Mouse (Mus musculus) gastrocnemius, adult 18-20 months (tissue): ENCODE results near the gene Kazn. TPM values are rescaled to one million over a fixed set of nuclear protein-coding genes. Genes with fewer than 3 reads are reported as not detected.

Experiments
- DNase-seq: peaks from one replicate; pipeline ENCODE4 v3.0.0; 2021; ENCODE audit warnings: low spot score
- total RNA-seq, 2 experiments: library from RNA; stranded (reverse); gene quantifications; 2 replicates each; pipeline ENCODE4 v1.2.3; 2021

The Kazn gene
- total RNA-seq, 2 experiments from 2014 or later, result 1.6 to 2.5 TPM

DNA sequence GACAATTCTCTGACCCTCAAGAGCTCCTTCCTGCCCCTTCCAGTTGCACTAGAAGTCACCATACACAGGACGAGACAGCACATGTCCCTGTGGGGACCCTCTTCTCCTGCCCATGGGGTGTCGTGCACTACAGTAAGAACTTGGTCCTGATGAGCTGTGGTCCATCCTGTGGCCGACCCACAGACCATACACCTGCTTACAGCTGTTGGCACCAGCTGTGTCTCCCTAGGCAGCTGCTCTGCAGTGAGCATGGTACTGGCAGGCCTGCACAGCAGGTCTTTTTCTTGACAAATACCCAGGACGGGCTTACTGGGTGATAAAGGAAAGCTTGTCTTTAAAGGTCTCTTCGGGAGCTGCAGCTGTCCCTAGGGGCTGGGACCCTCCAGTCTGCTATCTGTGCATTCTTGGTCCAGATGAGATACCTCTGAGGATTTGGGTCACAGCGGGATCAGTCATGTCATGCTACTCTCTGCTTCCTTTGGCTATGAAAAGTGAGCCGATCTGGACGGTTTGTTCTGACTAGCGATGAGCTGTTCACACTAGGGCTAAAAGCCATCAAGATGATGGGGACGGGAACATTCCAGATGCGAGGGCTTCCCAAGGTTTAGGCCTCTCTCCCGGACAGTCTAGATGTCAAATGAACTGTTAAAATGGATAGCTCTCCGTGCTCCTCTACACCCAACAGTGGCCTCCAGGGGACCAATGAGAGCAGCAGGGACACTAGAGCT is 179.9 kb downstream of the Kazn start:
- no peak for DNase-seq

DNA sequence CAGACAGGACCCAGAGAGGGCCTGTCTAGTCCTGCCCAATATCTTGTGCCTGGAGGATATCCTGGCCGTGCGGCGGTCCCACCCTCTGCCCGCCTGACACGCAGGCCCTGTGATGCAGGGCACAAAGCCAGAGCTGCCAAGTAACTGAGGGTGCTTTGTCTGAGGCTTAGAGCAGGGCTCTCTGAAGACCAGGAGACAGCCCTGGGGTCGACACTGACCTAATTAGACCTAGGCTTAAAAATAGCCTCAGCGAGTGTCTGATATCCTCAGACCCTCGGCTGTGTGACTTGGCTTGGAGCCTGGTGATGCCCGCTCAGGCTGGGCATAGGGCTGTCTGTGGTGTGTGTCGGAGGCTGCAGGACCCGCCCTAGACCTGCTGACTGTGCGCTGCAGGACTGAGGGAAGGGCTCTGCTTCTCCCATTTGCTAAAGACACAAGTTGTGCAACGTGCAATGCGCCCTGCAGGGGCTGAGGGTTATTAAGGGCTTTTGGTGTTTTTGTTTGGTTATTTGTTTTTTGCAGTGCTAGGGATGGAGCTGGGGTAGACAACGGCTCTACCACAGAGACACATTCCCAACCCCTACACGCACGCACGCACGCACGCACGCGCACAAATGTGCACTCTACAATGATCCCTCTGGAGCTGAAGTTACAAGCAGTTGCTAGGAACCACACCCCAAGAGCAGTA is 181.5 kb downstream of the Kazn start:
- no peak for DNase-seq

DNA sequence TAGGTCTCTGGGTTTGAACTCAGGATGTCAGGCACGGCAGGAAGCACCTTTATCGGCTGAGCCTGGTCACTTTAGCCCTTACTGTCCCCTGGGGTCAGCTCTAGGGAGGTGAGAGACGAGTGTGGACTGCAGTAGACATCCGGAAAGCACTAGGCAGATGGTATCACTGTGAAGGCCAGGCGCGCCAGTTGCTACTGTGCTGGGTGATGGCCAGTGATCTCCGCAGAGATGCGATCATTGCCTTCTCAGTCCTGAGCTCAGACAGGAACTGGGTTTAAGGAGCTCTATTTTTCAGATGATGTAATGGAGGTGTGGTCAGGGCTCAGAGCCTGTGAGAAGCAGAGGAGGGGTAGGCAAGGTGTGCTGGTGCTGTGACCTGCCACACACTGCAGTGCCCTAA is 183.6 kb downstream of the Kazn start:
- DNase-seq, result no peak

DNA sequence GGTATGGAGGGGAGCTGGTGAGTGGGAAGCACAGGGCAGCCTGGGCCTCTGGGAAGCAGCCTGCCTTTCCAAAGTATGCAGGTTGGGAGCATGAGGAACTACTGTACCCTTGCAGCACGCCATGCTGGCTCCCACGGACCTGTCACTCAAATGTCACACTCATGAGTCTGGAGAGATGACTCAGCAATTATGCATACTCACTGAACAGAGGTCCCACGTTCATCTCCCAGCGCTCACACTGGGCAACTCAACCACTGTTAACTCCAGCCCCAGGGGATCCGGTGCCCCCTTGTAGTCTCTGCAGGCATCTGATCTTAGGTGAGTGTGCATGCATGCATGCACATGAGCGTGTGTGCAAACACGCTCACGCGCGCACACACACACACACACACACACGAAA is 184.6 kb downstream of the Kazn start:
- DNase-seq, result no peak

DNA sequence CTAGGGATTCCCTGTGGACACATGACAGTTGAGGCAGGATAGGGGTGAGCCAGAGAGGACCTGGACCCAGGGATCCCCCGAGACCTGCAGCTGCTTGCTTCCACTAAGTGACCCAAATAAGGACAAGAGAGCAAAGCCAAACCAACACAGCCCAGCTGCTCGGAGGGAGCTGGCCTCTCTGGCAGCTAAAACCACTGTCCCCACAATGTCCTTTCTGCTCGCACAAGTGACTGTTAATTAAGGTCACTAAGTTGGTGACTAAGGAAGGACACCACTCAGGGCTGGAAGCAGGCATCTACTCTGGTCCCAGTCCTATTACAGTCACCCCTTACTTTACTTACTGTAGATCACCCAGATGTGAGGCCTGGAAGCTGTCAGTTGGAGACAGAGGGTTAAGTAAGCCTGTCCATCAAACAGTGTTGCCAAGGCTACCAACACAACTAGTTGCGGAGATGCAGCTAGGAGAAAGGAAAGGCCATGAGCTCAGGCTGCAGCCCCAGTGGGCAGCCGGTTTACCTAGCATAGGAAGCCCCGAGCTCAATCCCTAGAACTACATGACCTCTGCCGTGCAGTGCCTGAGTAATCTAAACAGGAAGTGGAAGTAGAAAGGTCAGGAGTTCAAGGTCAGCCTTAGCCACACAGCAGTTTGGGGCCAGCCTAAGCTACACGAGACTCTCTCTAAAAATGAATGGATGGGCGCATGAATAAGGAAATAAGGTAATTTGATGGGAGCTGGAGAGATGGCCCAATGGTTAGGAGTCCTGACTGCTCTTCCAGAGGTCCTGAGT is 185.3 kb downstream of the Kazn start:
- DNase-seq, result no peak

DNA sequence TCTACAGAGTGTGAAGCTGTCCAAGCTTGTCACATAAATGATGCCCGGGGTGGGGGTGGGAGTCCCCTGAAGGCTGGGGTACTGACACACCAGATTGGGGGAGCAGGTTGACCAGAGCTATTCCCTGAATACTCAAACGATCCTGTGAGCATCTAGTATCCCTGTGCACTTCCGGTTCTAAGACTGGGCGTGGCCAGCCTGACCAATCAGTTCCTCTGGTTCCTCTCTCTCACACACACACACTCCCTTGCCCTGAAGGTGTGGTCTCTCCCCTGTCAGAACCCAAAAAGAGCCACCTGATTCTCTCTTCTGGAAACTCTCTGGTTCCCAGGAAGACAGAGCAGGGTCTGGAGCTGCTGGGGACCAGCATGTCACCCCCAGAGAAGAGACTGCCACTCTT is 185.9 kb downstream of the Kazn start:
- DNase-seq, result no peak

DNA sequence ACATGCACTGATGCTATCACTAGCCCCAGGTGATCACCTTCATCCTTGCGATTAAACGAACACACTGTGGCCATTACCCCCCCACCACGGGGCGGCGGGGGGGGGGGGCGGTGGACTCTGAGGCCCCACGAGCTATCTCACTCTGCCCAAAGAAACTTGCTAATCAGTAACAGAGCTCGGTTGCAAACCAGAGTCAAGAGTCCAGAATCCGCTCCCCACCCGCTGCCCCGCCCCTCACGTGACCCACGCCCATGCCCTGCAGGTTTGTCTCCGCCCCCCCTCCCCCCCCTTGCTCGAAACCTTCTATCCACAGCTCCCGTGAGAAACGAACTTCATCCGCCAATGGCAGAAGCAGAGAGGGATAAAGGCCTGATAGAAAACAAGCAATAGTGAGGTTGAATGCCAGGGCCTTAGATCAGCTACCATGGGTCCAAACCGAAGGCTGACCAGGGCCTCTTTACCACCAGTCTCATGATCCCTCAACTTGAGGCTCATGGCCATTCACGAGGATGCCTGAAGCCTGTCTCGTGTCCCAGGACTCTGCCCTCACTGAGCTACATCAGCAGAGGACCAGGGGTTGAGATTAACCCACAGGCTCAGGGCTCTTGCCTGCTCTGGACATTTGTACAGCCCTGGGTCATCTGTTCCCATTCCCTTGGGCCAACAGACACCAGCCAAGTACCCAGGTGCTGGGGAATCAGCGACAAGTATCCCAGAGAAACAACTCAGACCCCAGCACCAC is 186.6 kb downstream of the Kazn start:
- no peak for DNase-seq

Other genes starting within 250 kb of the Kazn start
- not detected for gene Fhad1, start 224.3 kb downstream of the Kazn start, total RNA-seq
- gene Tmem51, start 155.1 kb downstream of the Kazn start, total RNA-seq, result under 1 TPM; 0.48 to 0.88 TPM